Mouse (Mus musculus) kidney, postnatal 10 days (tissue): ENCODE measurements around the gene Olfr1220.

ENCODE experiments used
- DNase-seq: peaks from one replicate; pipeline ENCODE4 v3.0.0; 2021; ENCODE audit warnings: mixed read lengths

The Olfr1220 gene

DNA sequence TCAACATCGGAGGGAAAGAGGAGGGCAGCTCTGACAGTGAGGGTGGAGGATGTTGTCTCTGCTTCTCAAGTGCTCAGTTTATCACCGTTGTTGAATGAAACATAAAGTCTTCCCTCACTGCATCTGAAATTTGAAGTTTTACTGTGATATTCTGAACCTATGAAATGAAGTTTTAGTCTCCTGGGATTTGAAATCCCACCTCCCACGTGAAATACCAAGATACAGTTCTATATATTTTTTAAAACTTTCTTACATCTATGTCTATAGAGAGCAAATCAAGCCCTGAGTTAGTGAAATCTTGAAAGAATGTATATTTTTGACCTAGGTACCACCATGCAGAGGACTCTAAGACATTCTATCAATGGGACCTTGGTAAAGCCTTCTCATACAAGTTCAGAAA lies at the start of gene Olfr1220:
TSS of gene Olfr1220 (minus strand) at position 101 of the 400 bp plus-strand sequence.
- DNase-seq, result no peak

DNA sequence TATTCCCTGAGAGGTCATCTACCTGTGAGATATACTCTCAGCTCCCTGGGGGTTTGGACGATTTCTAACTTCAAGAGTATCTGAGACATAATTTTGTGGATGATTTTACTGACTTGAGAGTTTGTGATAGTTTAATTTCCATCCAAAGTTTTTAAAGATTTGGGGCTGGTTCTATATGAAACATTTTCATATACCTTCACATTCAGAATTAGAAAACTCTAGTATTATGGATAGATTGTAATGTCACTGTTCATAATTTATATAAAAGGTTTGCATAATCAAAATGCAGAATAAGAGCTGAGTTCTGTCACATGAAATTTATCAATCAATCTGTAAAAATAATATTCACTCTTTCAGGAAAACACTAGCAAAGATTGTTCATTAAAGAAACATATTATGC lies 44.8 kb upstream of the Olfr1220 start, which contains the start of gene Olfr1223:
TSS of gene Olfr1223 (minus strand) at position 101 of the 400 bp plus-strand sequence.
- no peak for DNase-seq

DNA sequence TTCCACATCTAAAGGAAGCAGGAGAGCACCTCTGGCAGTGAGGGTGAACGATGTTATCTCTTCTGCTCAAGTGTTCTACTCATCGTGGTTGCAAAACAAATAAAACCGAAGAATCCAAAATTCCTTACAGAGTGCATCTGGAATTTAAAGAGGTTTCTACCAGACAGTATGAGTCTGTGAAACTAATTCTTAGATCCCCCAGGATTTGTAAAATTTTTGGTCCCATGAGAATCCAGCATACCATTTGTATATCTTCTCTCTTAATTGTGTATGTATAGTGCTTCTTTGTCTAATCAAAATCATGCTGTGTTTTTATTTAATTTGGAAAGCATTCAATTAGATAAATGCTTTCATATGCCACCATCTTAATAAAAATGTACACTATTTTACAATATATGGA lies 26.3 kb upstream of the Olfr1220 start, which contains the start of gene Olfr1222:
TSS of gene Olfr1222 (minus strand) at position 101 of the 400 bp plus-strand sequence.
- DNase-seq, result no peak

DNA sequence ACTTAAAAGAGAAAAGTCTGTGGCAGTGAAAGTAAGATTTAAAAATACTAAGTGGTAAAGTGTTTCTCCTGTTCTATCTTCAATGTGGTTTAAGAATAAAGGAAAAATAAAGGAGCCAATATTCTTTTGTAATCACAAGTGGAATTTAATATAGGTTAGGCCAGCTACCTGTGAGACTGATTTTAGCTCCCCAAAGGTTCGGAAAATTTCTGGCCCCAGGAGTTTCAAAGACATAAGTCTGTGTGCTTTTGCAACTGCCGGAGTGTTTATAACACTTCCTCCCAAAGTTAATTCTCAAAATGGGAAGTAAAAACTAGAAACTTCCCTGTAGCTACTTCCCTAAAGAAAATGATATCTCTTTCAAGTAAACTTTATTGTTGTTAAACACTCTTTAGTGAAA lies 10.5 kb upstream of the Olfr1220 start, which contains the start of gene Olfr1221:
TSS of gene Olfr1221 (minus strand) at position 101 of the 400 bp plus-strand sequence.
- no peak for DNase-seq

DNA sequence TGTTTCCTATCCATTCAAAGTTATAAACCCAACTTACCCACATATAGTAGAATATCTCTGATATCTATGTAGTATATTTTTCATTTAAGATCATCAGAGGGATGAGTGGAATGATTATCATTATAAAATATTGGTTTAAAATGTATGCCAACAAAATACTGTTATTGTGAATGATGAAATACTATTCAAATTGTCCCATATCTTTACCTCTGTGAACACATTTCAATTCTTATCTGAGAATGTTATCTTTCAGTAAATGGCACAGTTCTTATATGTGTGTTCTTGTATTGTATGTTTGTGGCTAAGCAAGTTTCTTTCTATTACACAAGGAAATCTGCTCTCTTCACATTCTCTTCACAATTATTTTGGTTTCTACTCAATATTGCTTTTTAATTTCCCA lies 984 bp downstream of the Olfr1220 start:
- DNase-seq, result no peak

DNA sequence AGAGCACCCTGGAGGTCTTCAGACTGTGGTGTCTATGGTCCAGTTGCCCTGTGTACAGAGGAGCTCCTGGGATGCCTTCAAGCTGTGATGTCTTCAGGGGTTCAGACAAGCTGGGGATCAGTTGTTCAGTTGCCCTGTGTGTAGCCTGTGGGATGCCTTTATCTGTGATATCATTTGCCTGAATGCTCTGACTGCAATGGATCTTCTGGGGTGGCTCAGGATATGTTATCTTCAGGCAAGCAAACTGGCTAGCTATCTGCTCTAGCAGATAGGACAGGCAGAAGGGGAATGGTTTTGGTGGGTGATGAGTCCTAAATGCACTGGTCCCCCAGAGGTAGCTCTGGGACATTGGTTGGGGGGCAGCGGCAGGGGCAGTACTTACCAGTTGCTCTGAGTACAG lies 12.8 kb downstream of the Olfr1220 start:
- DNase-seq, result no peak

DNA sequence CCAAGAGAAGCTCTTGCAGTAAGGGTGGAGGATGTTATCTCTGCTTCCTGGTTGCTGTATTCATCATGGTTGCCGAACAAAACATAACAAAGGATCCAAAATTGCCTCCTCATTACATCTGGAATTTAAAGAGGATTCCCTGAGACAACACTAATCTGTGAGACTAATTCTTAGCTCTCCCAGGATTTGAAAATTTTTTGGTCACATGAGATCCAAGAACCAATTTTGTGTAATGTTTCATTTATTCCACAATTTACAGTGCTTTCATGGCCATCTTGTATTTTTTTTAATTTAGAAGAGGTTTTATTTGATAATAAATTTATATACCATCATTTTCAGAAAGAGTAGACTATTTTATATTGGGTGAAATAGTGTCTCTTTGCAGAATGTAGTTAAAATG lies 23.2 kb downstream of the Olfr1220 start, which contains the start of gene Olfr1219:
TSS of gene Olfr1219 (minus strand) at position 101 of the 400 bp plus-strand sequence.
- DNase-seq, result no peak

DNA sequence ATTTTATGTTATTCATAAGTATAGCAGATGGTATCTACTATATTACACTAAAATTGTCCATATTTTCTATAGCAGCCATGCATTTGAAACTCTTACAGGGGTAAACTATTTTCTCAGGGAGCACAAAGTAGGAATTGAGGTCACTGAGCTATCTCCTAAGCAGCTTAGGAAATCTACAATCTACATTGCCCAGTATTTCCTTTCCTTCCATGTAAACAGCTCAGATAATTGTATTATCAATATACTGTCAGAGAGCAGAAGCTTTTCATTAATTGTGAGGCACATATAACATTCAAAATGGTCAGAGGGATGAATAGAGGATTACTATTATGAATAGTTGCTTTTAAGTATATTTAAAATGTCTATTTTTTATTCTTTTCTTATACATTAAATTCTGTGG lies 25.1 kb downstream of the Olfr1220 start:
- DNase-seq, result no peak

DNA sequence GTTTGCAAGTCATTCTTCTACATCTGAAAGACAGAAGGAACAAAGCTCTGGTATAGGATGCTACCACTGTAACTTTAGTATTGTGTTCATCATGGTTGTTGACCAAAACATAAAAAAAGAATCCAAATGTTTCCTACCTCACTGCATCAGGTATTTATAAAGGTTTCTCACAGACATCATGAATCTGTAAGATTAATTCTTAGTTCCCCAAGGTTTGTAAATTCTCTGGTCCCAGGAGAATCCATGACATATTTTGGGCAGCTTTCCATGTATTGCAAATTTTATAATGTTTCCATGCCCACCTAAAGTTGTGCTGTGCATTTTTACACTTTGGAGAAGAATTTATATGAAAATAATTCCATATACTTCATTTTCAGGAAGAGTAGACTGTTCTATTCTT lies 45.5 kb downstream of the Olfr1220 start, which contains the start of gene Olfr1218:
TSS of gene Olfr1218 (minus strand) at position 101 of the 400 bp plus-strand sequence.
- DNase-seq, result no peak
